20 mouse cellular contexts compared by ENCODE assay signal in the genomic region with DNA sequence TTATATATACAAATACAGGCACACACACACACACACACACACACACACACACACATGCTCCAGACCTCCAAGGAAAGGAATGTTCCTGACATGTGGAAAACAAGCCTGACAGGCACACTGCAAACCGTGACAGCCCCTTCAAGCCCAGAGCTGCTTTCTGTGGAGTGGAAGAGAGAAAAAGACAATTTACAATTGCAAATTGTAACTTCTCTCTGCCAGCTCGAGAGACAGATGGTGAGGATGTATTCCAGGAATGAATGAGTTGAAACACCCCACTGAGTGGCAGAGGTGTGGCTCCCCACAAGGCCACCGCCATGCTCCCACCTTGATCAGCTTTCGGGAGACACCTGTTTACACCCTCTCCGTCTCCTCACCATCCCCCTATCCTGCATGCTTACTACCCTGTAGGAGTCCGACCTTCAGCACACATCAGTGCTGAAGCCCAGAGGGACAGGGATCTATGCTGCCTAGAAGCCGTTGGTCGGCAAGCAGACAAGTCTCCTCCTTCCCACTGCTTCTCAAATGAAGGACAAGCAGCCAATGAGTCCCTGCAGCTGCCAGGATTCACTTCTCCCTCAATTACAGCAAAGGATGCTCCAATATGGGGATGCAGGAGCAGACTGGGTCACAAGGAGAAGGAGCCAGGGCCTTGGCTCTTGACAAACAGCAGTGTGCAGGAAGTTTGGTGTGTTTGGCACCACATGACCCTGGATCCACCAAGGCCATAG. TPM values are rescaled to one million over a fixed set of nuclear protein-coding genes. Genes with fewer than 3 reads are reported as not detected.
DNase-seq lines count a peak whose midpoint lies in the region; ATAC-seq lines count a peak whose summit lies in the region.
"Had no signal": no experiment of that assay in that cellular context is flagged by ENCODE, and none has a peak within 500 bp of the region (broad histone marks: within the 10 kb centered on the region; RNA-seq: fewer than 3 reads in every experiment).

No protein-coding gene starts in this region.

- WGBS in hindbrain, embryonic 14.5 days, result 47% methylated on average over 8 of the region's 8 CpGs
- WGBS in hindbrain, embryonic 10.5 days, result 54% methylated on average over 8 of the region's 8 CpGs
- 43% methylated on average over 8 of the region's 8 CpGs for WGBS in midbrain, embryonic 16.5 days
- 57% methylated on average over 8 of the region's 8 CpGs for WGBS in midbrain, embryonic 10.5 days
- WGBS in forebrain, embryonic 16.5 days, result 42% methylated on average over 8 of the region's 8 CpGs

- H3K4me1 ChIP-seq in hindbrain, embryonic 14.5 days (replicated peaks; ENCODE audit: control insufficient read depth, insufficient read depth, low read length), result no peaks in the 10 kb centered on the region
- 0 out of 2 replicates have a peak, but pooled peaks cover 8% of the 10 kb centered on the region for H3K4me1 ChIP-seq in hindbrain, embryonic 10.5 days (replicated peaks)
- H3K4me1 ChIP-seq in midbrain, embryonic 16.5 days (ENCODE audit: control insufficient read depth, insufficient read depth, low read length), result peaks cover 14% of the 10 kb centered on the region
- peaks cover 14% of the 10 kb centered on the region for H3K4me1 ChIP-seq in midbrain, embryonic 10.5 days
- peaks cover 17% of the 10 kb centered on the region for H3K4me1 ChIP-seq in forebrain, embryonic 16.5 days (replicated peaks; ENCODE audit: control insufficient read depth, insufficient read depth, low read length)
- H3K4me1 ChIP-seq: heart, embryonic 12.5 days; intestine, embryonic 15.5 days had no signal

- H3K4me2 ChIP-seq in hindbrain, embryonic 14.5 days (replicated peaks), result no peak overlapping the region
- H3K4me2 ChIP-seq in midbrain, embryonic 16.5 days (ENCODE audit: low read length), result no peak overlapping the region
- H3K4me2 ChIP-seq in forebrain, embryonic 16.5 days (ENCODE audit: low read length), result no peak overlapping the region
- H3K4me2 ChIP-seq: heart, embryonic 12.5 days; intestine, embryonic 15.5 days; midbrain, embryonic 13.5 days had no signal

- DNase-seq in cerebellum, postnatal 10 days, result peak; percentile 51 to 68
- no peak for DNase-seq in hindbrain, embryonic 14.5 days (ENCODE audit: low spot score)
- no peak for DNase-seq in hindbrain, embryonic 10.5 days (ENCODE audit: low spot score)
- no peak for DNase-seq in midbrain, embryonic 10.5 days (ENCODE audit: low spot score)
- no peak for DNase-seq in heart, postnatal 4 days
- DNase-seq: adrenal gland, postnatal 10 days; cerebellum, adult 18-20 months; heart, adult 11 months; heart, postnatal 14 days; kidney, adult 9 months; kidney, postnatal 25 days; liver had no signal

- no peak overlapping the region for H3K9ac ChIP-seq in hindbrain, embryonic 14.5 days
- no peak overlapping the region for H3K9ac ChIP-seq in midbrain, embryonic 16.5 days (ENCODE audit: low read depth, low read length)
- no peak overlapping the region for H3K9ac ChIP-seq in forebrain, embryonic 16.5 days (replicated peaks; ENCODE audit: low read depth, low read length)
- H3K9ac ChIP-seq: heart, embryonic 12.5 days; intestine, embryonic 15.5 days; midbrain, embryonic 13.5 days had no signal

- no peaks in the 10 kb centered on the region for H3K9me3 ChIP-seq in hindbrain, embryonic 14.5 days (ENCODE audit: control insufficient read depth, low read length)
- no peaks in the 10 kb centered on the region for H3K9me3 ChIP-seq in hindbrain, embryonic 10.5 days
- H3K9me3 ChIP-seq in midbrain, embryonic 16.5 days (replicated peaks; ENCODE audit: control insufficient read depth, low read length, poor library complexity, severe bottlenecking), result no peaks in the 10 kb centered on the region
- H3K9me3 ChIP-seq in midbrain, embryonic 10.5 days (replicated peaks), result no peaks in the 10 kb centered on the region
- H3K9me3 ChIP-seq in forebrain, embryonic 16.5 days (ENCODE audit: control insufficient read depth, low read length), result no peaks in the 10 kb centered on the region
- H3K9me3 ChIP-seq: heart, embryonic 12.5 days; intestine, embryonic 15.5 days; midbrain, embryonic 13.5 days had no signal

- no peaks in the 10 kb centered on the region for H3K27me3 ChIP-seq in hindbrain, embryonic 14.5 days (ENCODE audit: control insufficient read depth, insufficient read depth, low read length)
- H3K27me3 ChIP-seq in hindbrain, embryonic 10.5 days (ENCODE audit: insufficient read depth, poor library complexity, severe bottlenecking), result peaks cover 4% of the 10 kb centered on the region; the same call in 1 of the 2 replicates
- H3K27me3 ChIP-seq in midbrain, embryonic 16.5 days (ENCODE audit: control insufficient read depth, insufficient read depth, low read depth, low read length), result no peaks in the 10 kb centered on the region
- H3K27me3 ChIP-seq in midbrain, embryonic 10.5 days (ENCODE audit: low read depth, poor library complexity, severe bottlenecking), result no peaks in the 10 kb centered on the region; the same call in 1 of the 2 replicates
- H3K27me3 ChIP-seq in forebrain, embryonic 16.5 days (replicated peaks; ENCODE audit: control insufficient read depth, insufficient read depth, low read length), result no peaks in the 10 kb centered on the region
- H3K27me3 ChIP-seq: intestine, embryonic 15.5 days had no signal

- no peak for ATAC-seq in cerebellum, adult (ENCODE audit: insufficient number of reproducible peaks, low FRiP score, low TSS enrichment)
- no peak for ATAC-seq in hindbrain, embryonic 14.5 days (ENCODE audit: low FRiP score)
- no peak for ATAC-seq in midbrain, embryonic 16.5 days
- peak; percentile 71 for ATAC-seq in forebrain, embryonic 16.5 days
- ATAC-seq: activated CD4-positive, CD25-positive, alpha-beta regulatory T cell, adult 4 months; intestine, embryonic 15.5 days; lung, postnatal 0 days; midbrain, embryonic 13.5 days had no signal

- peak overlapping the region; percentile 49; the same call in 1 of the 2 replicates for H3K27ac ChIP-seq in hindbrain, embryonic 14.5 days
- no peak overlapping the region for H3K27ac ChIP-seq in hindbrain, embryonic 10.5 days
- H3K27ac ChIP-seq in midbrain, embryonic 16.5 days (ENCODE audit: low read length), result peak overlapping the region; percentile 70
- no peak overlapping the region for H3K27ac ChIP-seq in midbrain, embryonic 10.5 days (replicated peaks)
- H3K27ac ChIP-seq in forebrain, embryonic 16.5 days (ENCODE audit: low read length), result peak overlapping the region; percentile 6; the same call in 1 of the 2 replicates
- H3K27ac ChIP-seq: intestine, embryonic 15.5 days; midbrain, embryonic 13.5 days had no signal

- no peak overlapping the region for H3K4me3 ChIP-seq in hindbrain, embryonic 14.5 days (replicated peaks; ENCODE audit: low read length)
- H3K4me3 ChIP-seq in hindbrain, embryonic 10.5 days, result no peak overlapping the region
- no peak overlapping the region for H3K4me3 ChIP-seq in midbrain, embryonic 16.5 days (ENCODE audit: low read depth, low read length)
- H3K4me3 ChIP-seq in midbrain, embryonic 10.5 days, result no peak overlapping the region
- H3K4me3 ChIP-seq in forebrain, embryonic 16.5 days (replicated peaks; ENCODE audit: low read length), result no peak overlapping the region
- H3K4me3 ChIP-seq: heart, embryonic 12.5 days; intestine, embryonic 15.5 days; midbrain, embryonic 13.5 days had no signal

- no peaks in the 10 kb centered on the region for H3K36me3 ChIP-seq in hindbrain, embryonic 14.5 days (replicated peaks; ENCODE audit: control insufficient read depth, insufficient read depth)
- no peaks in the 10 kb centered on the region for H3K36me3 ChIP-seq in hindbrain, embryonic 10.5 days
- no peaks in the 10 kb centered on the region for H3K36me3 ChIP-seq in midbrain, embryonic 16.5 days (ENCODE audit: control insufficient read depth, insufficient read depth, low read length)
- no peaks in the 10 kb centered on the region for H3K36me3 ChIP-seq in midbrain, embryonic 10.5 days
- no peaks in the 10 kb centered on the region for H3K36me3 ChIP-seq in forebrain, embryonic 16.5 days (ENCODE audit: control insufficient read depth, insufficient read depth)
- H3K36me3 ChIP-seq: heart, embryonic 12.5 days; intestine, embryonic 15.5 days; midbrain, embryonic 13.5 days had no signal

RNA-seq across cellular contexts. Expression of a gene that starts 39.1 kb away (rescaled TPM):
- 57.3 and 60.5 TPM in 2 replicates for polyA plus RNA-seq in hindbrain, embryonic 14.5 days (2014; fragmentation: Nextera tagmentation; extraction: Ambion mirVana)
- 131 and 150 TPM in 2 replicates for polyA plus RNA-seq in hindbrain, embryonic 10.5 days (2016; fragmentation: Nextera tagmentation; extraction: Ambion mirVana)
- 55.5 and 56.8 TPM in 2 replicates for polyA plus RNA-seq in midbrain, embryonic 16.5 days (2015; fragmentation: Nextera tagmentation; extraction: Ambion mirVana)
- polyA plus RNA-seq in midbrain, embryonic 10.5 days (2016; fragmentation: Nextera tagmentation; extraction: Ambion mirVana), result 138 and 162 TPM in 2 replicates
- polyA plus RNA-seq in forebrain, embryonic 16.5 days (2015; fragmentation: Nextera tagmentation; extraction: Ambion mirVana), result 62.1 and 66.1 TPM in 2 replicates
- 10 to 100 TPM; 17.1 to 18.5 TPM for total RNA-seq in heart, postnatal 4 days (2021)

RNA-seq across cellular contexts. Expression of a gene that starts 57.0 kb away (rescaled TPM):
- polyA plus RNA-seq in hindbrain, embryonic 14.5 days (2014; fragmentation: Nextera tagmentation; extraction: Ambion mirVana), result 8.0 and 10.0 TPM in 2 replicates
- polyA plus RNA-seq in hindbrain, embryonic 10.5 days (2016; fragmentation: Nextera tagmentation; extraction: Ambion mirVana), result 12.0 and 14.9 TPM in 2 replicates
- polyA plus RNA-seq in midbrain, embryonic 16.5 days (2015; fragmentation: Nextera tagmentation; extraction: Ambion mirVana), result 10.3 and 11.5 TPM in 2 replicates
- 13.1 and 14.3 TPM in 2 replicates for polyA plus RNA-seq in midbrain, embryonic 10.5 days (2016; fragmentation: Nextera tagmentation; extraction: Ambion mirVana)
- 12.3 and 13.1 TPM in 2 replicates for polyA plus RNA-seq in forebrain, embryonic 16.5 days (2015; fragmentation: Nextera tagmentation; extraction: Ambion mirVana)
- 1 to 10 TPM; 5.8 to 6.2 TPM for total RNA-seq in heart, postnatal 4 days (2021)

RNA-seq across cellular contexts. Expression of a gene that starts 57.1 kb away (rescaled TPM):
- polyA plus RNA-seq in hindbrain, embryonic 14.5 days (2014; fragmentation: Nextera tagmentation; extraction: Ambion mirVana), result 15.3 and 16.4 TPM in 2 replicates
- 21.1 and 22.5 TPM in 2 replicates for polyA plus RNA-seq in hindbrain, embryonic 10.5 days (2016; fragmentation: Nextera tagmentation; extraction: Ambion mirVana)
- polyA plus RNA-seq in midbrain, embryonic 16.5 days (2015; fragmentation: Nextera tagmentation; extraction: Ambion mirVana), result 16.9 and 17.6 TPM in 2 replicates
- polyA plus RNA-seq in midbrain, embryonic 10.5 days (2016; fragmentation: Nextera tagmentation; extraction: Ambion mirVana), result 21.5 and 22.8 TPM in 2 replicates
- polyA plus RNA-seq in forebrain, embryonic 16.5 days (2015; fragmentation: Nextera tagmentation; extraction: Ambion mirVana), result 21.1 and 23.5 TPM in 2 replicates
- 10 to 100 TPM; 24.1 to 26.4 TPM for total RNA-seq in heart, postnatal 4 days (2021)

Comparison
In these comparisons a context has a peak if more than half of its experiments do, and no peak if none do; other contexts are left out.
1. H3K27ac ChIP-seq: peak in hindbrain, embryonic 14.5 days (single experiment), midbrain, embryonic 16.5 days (single experiment) and forebrain, embryonic 16.5 days (single experiment); none in hindbrain, embryonic 10.5 days (single experiment) and midbrain, embryonic 10.5 days (single experiment).
2. DNase-seq: peak in cerebellum, postnatal 10 days (2 of 2); none in hindbrain, embryonic 14.5 days (single experiment), hindbrain, embryonic 10.5 days (single experiment), midbrain, embryonic 10.5 days (single experiment) and heart, postnatal 4 days (single experiment).